Mouse (Mus musculus) c-Kit-positive CD71-positive TER-119-positive erythroid progenitor cells, embryonic 14.5 days (primary cell): ENCODE results near the gene Nek2.

Experiments used
- DNase-seq: peaks from one replicate; pipeline ENCODE4 v3.0.0-alpha.2; 2013; ENCODE audit warnings: low spot score

Nek2 gene

DNA sequence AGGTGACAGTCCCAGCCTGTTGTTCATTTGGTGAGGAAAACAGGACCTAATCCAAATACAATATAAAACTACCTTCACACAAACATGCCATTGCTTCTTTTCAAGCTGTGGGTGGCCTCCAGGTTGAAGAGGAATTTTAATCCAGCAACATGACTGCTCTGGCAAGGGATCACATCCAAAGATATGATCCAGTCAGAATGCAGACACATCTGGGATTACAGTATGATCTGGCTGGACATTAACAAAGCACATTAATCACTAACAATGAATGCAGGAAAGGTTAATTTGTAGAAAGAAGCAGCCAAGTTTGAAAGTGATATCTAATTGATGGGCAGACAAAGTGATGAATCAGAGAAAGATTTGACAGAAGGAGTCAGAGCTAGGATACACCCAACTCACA lies 36.9 kb downstream of the Nek2 start:
- DNase-seq, result no peak

DNA sequence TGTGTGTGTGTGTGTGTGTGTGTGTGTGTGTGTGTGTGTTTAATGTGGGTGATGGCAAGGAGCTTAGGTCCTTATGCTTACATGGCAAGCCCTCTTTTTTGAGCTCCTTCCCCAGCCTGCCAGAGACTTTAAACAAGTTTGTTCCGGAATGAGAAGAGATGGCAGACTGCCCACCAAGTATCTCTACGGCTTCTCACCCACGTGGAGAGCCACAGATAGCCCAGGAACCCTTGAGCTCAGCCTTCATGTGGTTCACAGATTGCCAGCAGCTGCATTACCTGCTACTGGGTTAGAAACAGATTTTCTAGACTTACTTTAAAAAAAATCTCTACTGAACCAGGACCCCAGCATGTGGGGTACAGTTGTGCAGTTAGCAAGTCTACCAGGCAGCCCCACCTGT lies 38.6 kb downstream of the Nek2 start:
- DNase-seq, result no peak

DNA sequence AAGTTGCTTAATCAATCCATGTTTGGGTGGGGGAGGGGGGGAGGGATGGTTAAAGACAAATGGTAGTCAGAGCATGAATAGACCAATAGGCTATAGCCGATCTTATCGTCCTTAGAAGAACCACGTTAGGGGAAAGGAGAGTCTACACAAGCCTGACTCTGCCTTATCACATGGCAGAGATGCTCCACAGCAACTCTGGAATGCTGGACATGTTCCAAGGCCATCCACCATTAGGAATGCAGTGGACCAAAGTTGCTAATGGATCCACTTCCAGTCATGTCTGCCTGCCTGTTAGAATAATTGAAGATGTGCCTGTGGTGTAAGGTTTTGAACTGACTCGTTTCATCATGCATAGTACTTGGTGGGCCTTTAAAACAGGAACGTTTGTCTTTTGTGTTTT lies 40.0 kb downstream of the Nek2 start:
- no peak for DNase-seq

DNA sequence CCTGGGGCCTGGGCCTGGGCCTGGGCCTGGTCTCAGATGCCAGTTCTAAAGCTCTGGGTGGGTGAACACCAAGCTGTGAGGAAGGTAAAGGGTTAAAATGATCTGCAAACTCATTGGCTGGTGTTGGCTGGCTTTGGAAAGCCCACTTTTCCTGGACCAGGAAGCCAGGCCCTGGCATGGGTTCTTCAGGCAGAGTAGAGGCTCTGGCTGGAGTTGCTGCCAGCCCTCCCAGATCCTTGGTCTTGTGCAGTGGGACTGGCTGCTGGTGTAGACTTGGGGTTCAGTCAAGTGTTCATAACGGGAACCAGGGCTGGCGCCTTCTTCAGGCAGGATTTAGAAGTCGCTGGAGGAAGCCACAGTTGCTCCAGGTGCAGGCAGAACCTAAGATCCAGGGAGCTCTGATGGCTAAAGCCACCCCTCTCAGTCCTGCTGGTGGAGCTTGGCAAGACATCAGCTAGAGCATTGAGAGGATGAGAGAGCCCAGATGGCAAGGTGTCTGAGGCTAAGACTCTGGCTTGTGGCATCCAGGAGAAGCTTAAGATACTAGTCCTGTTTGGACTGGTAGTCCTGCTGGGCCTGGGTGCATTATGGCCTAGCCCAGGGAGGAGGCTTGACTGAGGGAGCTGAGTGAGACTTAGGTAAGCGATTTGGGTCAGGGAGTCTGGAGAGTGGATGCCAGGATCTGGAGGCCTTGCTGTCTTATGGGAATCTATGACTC lies 42.7 kb downstream of the Nek2 start:
- no peak for DNase-seq

DNA sequence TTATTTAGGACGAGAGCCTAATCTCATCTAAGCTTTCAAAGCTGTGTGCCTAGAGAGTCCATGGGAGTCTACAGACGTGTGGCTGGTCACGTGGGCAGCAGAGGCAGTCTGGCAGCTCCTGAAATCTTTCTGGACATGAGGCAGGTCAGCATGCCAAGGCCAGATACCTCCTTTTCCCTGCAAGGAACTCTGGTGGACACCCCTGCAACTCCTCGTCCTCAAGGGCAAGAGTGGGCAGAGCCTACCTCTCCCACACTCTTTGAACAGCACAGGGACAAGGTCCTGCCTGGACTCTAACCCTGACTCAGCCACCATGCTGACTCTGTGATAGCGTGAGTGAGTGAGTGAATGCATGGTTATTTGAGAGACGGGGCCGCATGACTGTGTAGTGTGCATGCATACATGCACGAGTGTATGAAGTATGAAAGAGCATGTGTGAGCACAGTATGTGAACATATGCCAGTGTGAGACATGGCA lies 43.3 kb downstream of the Nek2 start:
- no peak for DNase-seq

DNA sequence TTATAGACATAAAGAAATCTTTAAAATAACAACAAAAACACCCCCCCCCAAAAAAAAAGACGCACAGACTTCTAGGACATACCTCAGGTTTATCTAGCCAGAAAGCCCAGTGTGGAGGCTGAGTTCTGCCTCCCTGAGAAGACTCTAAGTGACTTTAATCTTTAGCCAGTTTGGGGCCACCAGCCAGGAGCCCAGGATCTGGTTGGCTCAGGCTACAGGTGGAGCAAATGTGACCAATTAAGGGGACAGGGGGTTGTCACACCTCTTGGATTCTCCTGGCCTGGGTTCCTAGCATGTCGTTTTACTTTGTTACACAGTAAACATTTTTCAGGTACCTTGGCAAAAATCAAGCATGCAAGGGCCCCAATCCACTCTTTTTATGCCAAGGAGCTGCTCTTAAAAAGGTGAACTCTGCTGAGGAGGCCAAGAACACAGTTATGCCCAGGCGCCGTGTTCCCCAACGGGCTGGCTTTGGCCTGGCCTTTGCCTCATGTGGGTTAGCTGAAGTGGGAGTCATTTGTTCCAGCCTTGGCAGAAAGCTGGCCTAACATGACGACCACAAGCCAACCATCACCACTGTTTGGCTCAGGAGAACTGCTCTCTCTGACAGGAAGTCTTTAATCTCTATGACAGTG lies 50.9 kb downstream of the Nek2 start:
- no peak for DNase-seq

DNA sequence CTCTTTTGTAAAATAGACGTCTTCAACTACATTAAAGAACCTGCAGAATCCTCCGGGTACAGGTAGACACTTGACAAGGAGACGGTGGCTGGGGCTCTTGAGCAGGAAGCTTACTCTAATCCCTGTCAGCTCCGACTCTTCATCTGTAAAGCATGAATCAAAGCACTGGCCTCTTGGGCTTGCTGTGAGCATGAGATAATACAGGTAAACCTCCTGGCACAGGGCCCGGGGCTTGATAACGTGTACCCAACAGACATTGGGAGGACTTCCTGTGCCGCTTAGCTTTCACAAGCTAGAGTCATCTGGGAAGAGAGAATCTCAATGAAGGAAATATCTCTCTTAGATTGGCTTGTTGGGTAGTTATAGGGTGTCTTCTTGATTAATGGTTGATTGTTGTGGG lies 53.8 kb downstream of the Nek2 start:
- no peak for DNase-seq

DNA sequence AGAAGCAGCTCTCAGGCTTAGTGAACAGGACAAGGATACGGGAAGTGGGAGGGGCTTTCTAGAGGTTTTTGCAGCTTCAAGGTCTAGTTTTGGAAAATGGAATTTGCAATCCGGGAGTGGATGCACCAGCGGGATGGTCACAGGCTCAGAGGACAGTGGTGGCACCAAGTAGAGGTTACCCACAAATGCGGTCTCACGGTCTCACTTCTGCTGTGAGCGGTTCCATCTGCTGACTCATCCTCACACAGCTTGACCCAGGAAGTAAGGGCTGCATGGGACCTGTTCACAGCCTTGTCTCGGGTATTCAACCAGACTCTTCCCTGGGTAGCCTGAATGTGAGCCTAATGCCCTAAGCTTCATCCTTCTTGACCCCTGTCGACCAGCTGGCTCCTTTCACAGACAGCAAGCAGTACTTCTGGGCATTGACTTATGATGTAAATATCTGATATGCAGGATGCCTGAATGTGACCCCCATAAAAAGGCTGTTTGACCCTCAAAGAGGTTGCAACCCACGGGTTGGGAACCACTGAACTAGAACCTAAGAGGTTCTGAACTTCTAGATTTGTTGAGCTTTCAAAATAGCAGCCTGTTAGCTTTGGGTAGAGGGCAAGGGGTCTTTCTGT lies 54.5 kb downstream of the Nek2 start:
- DNase-seq, result no peak

DNA sequence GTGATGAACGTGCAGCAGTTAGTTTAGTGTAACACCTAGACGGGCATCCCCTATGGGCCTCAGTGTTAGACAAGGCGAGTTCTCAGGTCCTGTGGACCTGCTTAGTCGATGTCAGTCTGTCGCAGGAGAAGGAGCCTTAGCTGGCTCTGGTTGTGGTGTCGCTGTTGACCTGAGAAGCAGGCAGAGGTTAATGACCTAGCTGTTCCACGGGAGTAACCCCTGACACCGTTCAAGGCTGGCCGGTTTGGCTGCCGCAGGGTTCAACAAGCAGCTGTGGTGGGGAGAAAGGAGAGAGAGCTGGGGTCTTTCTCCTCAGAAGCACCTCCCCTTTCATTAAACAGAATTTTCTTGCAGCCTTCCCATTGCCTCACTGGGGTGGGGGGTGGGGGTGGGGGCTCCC lies 56.4 kb downstream of the Nek2 start:
- no peak for DNase-seq

DNA sequence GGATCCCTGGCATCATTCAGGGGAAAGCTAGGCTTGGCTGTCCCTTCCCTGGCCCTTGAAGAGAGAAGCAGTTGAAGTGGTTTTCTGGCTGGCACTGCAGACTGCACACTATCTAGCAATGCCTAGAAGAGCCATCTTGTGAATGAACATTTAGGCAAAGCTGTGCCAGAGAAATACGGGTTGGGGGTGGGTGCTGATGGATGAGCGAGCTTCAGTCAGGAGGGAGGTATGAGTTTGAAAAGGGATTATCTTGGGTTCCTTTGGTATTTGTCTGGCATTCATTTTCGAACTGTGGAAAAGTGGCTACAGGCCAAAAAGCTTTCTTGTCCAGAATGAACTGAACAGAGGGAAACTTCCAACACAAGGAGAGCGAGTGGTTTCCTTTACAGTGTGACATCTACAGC lies 57.3 kb downstream of the Nek2 start:
- DNase-seq, result no peak

DNA sequence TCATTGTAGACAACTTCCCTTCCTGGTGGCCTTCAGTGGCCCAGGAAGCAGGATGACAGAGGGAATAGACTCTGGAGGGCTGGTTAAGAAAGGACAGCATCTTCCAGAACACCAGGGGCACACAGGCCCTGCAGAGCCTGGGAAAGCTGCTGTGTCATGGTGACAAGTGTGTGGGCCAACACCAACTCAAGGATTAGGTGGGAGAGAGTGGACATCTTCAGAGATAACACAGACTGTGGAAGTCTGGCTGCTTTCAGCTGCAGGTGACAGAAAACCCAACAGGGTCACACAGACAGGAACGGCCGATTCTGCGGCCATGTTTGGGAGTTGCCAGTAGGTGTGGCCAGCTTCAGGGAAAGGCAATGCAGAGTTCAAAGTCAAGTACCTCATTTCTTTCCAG lies 59.0 kb downstream of the Nek2 start:
- DNase-seq, result peak; percentile 50

DNA sequence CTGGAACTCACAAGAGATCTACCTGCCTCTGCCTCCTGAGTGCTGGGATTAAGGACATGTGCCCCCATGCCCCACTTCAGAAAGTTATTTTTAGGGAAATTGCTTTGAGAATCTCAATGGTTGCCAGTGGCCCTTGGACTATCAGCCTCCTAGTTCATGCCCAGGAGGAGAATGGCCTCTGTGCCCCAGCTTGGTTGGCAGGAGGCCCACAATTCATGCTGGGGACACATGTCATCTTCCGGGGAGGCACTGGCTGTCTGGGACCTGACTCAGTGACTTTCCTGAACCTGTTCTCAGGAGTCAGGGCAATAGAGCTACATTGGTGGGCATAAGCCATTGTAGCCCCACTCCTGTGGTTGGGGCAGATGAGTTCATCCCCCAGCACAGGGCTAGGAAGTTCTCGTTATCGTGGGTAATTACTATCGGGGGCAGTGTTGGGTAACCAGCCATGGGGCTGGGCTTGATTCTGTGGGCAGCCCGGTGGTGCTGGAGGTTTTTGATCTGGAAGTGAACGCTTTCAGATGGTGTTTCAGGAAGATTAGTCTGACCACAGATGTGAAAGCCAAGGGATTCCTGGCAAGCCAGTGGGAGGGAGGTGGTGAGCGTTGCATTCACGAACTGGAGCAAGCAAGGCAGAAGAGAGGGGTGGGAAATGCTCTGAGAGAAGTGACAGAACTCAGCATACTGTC lies 59.8 kb downstream of the Nek2 start:
- DNase-seq, result no peak

DNA sequence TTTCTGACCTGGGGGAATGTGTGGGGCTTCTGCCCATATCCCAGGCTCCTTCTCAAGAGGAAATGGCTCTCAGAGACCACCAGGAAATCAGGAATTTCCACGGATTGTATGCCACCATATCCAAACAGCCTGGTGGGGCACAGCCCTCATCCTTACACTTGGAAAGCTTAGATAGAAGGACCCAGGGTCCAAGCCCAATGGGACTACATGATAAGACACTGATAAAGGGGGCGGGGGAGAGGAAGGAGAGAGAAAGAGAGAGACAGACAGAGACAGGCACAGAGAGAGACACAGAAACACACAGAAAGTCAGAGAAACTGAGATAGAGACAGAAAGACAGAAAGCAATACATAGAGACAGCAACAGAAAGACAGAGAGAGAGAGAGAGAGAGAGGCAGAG lies 60.4 kb downstream of the Nek2 start:
- DNase-seq, result peak; percentile 29
